Mouse (Mus musculus) intestine, embryonic 15.5 days (tissue): ENCODE measurements around the gene Cog5. TPM values are rescaled to one million over a fixed set of nuclear protein-coding genes. Genes with fewer than 3 reads are reported as not detected.

Experiments
- ATAC-seq: fragments of 200-750 bp; cut with Nextera tagmentation; 2 replicates; pipeline ENCODE4 v1.8.0; 2017; ENCODE audit warnings: moderate TSS enrichment, moderate library complexity
- H3K27ac ChIP-seq: fragments of 300-500 bp; sonication (generic); 2 replicates; pipeline ENCODE4 v1.5.1; 2015; ENCODE audit warnings: mild to moderate bottlenecking, inconsistent platforms
- H3K27me3 ChIP-seq: fragments of 300-500 bp; sonication (generic); replicated peaks from 2 replicates; pipeline ENCODE4 v1.6.1; 2015; ENCODE audit warnings: inconsistent platforms
- H3K36me3 ChIP-seq: fragments of 300-500 bp; sonication (generic); 2 replicates; pipeline ENCODE4 v1.6.1; 2015; ENCODE audit warnings: inconsistent platforms
- H3K4me1 ChIP-seq: fragments of 300-500 bp; sonication (generic); replicated peaks from 2 replicates; pipeline ENCODE4 v1.6.1; 2015; ENCODE audit warnings: inconsistent platforms
- H3K4me2 ChIP-seq: fragments of 300-500 bp; sonication (generic); replicated peaks from 2 replicates; pipeline ENCODE4 v1.6.1; 2015; ENCODE audit warnings: mild to moderate bottlenecking, inconsistent platforms
- H3K4me3 ChIP-seq: fragments of 300-500 bp; sonication (generic); replicated peaks from 2 replicates; pipeline ENCODE4 v1.5.1; 2015; ENCODE audit warnings: inconsistent platforms
- H3K9ac ChIP-seq: fragments of 300-500 bp; sonication (generic); 2 replicates; pipeline ENCODE4 v1.6.1; 2015; ENCODE audit warnings: inconsistent platforms
- H3K9me3 ChIP-seq: fragments of 300-500 bp; sonication (generic); 2 replicates; pipeline ENCODE4 v1.6.1; 2016; ENCODE audit warnings: inconsistent platforms
- WGBS: fragments of 180-500 bp; shearing (Covaris S2); methylation state at CpG from one replicate; pipeline ENCODE4 v1.1.7; 2015; 5-methylcytosine and 5-hydroxymethylcytosine counted together
- polyA plus RNA-seq: library from polyadenylated mRNA; unstranded; fragments of >200 nt; fragmentation: Nextera tagmentation; extraction: Ambion mirVana; gene quantifications from 2 replicates; pipeline ENCODE4 v1.2.1, GENCODE M21; 2015

Gene Cog5
- polyA plus RNA-seq, 1 experiment from 2014 or later = 29.2 TPM

- no peaks in the 10 kb centered on the region for H3K4me1 ChIP-seq
- WGBS = 94% methylated on average over 4 of the region's 4 CpGs
- no peak overlapping the region for H3K9ac ChIP-seq
- no peak overlapping the region for H3K4me3 ChIP-seq
- H3K36me3 ChIP-seq = peaks cover 10% of the 10 kb centered on the region; the same call in 1 of the 2 replicates
- H3K9me3 ChIP-seq = no peaks in the 10 kb centered on the region
- H3K4me2 ChIP-seq = no peak overlapping the region
- H3K27me3 ChIP-seq = no peaks in the 10 kb centered on the region
- no peak for ATAC-seq
- no peak overlapping the region for H3K27ac ChIP-seq
Observed at GRCm38 (mm10) chr12:31938391-31938997, 283.8 kb downstream of the Cog5 start.

- no peaks in the 10 kb centered on the region for H3K4me1 ChIP-seq
- no peak for ATAC-seq
- no peaks in the 10 kb centered on the region for H3K27me3 ChIP-seq
- no peak overlapping the region for H3K4me3 ChIP-seq
- H3K9me3 ChIP-seq = no peaks in the 10 kb centered on the region
- H3K4me2 ChIP-seq = no peak overlapping the region
- H3K36me3 ChIP-seq = peaks cover 10% of the 10 kb centered on the region; the same call in 1 of the 2 replicates
- H3K9ac ChIP-seq = no peak overlapping the region
- no peak overlapping the region for H3K27ac ChIP-seq
Observed at GRCm38 (mm10) chr12:31939026-31939425, 284.4 kb downstream of the Cog5 start.

GRCm38 (mm10) chr12:31943020-31943654, 288.5 kb downstream of the Cog5 start:
- Histone ChIP-seq H3K4me1 (no peaks in the 10 kb centered on the region), H3K27ac (no peak overlapping the region), H3K27me3 (no peaks in the 10 kb centered on the region), H3K9me3 (no peaks in the 10 kb centered on the region), H3K9ac (no peak overlapping the region), H3K36me3 (peaks cover 7% of the 10 kb centered on the region; the same call in 1 of the 2 replicates), H3K4me2 (no peak overlapping the region), H3K4me3 (no peak overlapping the region)
- WGBS = 91% methylated on average over 4 of the region's 4 CpGs
- no peak for ATAC-seq

- Histone ChIP-seq H3K9me3 (no peaks in the 10 kb centered on the region), H3K36me3 (0 out of 2 replicates have a peak, but pooled peaks cover 3% of the 10 kb centered on the region), H3K4me3 (no peak overlapping the region), H3K4me2 (no peak overlapping the region), H3K27ac (no peak overlapping the region), H3K27me3 (no peaks in the 10 kb centered on the region), H3K4me1 (no peaks in the 10 kb centered on the region), H3K9ac (no peak overlapping the region)
- WGBS = 79% methylated on average over 2 of the region's 2 CpGs
- ATAC-seq = no peak
Observed at GRCm38 (mm10) chr12:31944405-31944804, 289.7 kb downstream of the Cog5 start.

GRCm38 (mm10) chr12:31947476-31947875, 292.8 kb downstream of the Cog5 start:
- ATAC-seq = no peak
- Histone ChIP-seq H3K9ac (no peak overlapping the region), H3K36me3 (no peaks in the 10 kb centered on the region), H3K9me3 (no peaks in the 10 kb centered on the region), H3K27me3 (no peaks in the 10 kb centered on the region), H3K4me2 (no peak overlapping the region), H3K4me1 (no peaks in the 10 kb centered on the region), H3K4me3 (no peak overlapping the region), H3K27ac (no peak overlapping the region)
- 87% methylated on average over 5 of the region's 5 CpGs for WGBS

- Histone ChIP-seq H3K4me3 (peak overlapping the region; percentile 88), H3K4me2 (peak overlapping the region; percentile 63), H3K4me1 (no peaks in the 10 kb centered on the region), H3K9ac (peak overlapping the region; percentile 83), H3K27me3 (no peaks in the 10 kb centered on the region), H3K36me3 (no peaks in the 10 kb centered on the region), H3K27ac (peak overlapping the region; percentile 98; the same call in 1 of the 2 replicates), H3K9me3 (no peaks in the 10 kb centered on the region)
- 25% methylated on average over 7 of the region's 7 CpGs for WGBS
- no peak for ATAC-seq
Observed at GRCm38 (mm10) chr12:31948101-31949000, 293.7 kb downstream of the Cog5 start.

GRCm38 (mm10) chr12:31949193-31949741, 294.6 kb downstream of the Cog5 start:
- H3K4me2 ChIP-seq = peak overlapping the region; percentile 63
- no peaks in the 10 kb centered on the region for H3K4me1 ChIP-seq
- H3K9ac ChIP-seq = peak overlapping the region; percentile 83
- H3K9me3 ChIP-seq = no peaks in the 10 kb centered on the region
- no peaks in the 10 kb centered on the region for H3K36me3 ChIP-seq
- ATAC-seq = peak; percentile 80
- H3K27me3 ChIP-seq = no peaks in the 10 kb centered on the region
- WGBS = under 1% methylated on average over 58 of the region's 58 CpGs
- peak overlapping the region; percentile 88 for H3K4me3 ChIP-seq
- peak overlapping the region; percentile 98 for H3K27ac ChIP-seq

GRCm38 (mm10) chr12:31949759-31950658, 295.3 kb downstream of the Cog5 start, which contains the start of gene Hbp1:
TSS of gene Hbp1 (minus strand) at chr12:31950535.
- WGBS = under 1% methylated on average over 55 of the region's 71 CpGs
- ATAC-seq = peak; percentile 97
- Histone ChIP-seq H3K4me3 (peak within 1 kb of the TSS; percentile 88), H3K4me1 (no peaks in the 10 kb centered on the region), H3K4me2 (peak within 1 kb of the TSS; percentile 66), H3K27ac (peak within 1 kb of the TSS; percentile 98), H3K9me3 (no peaks in the 10 kb centered on the region), H3K9ac (peak within 1 kb of the TSS; percentile 83), H3K27me3 (no peaks in the 10 kb centered on the region), H3K36me3 (no peaks in the 10 kb centered on the region)

GRCm38 (mm10) chr12:31950659-31951031, 296.0 kb downstream of the Cog5 start:
- no peak overlapping the region for H3K9ac ChIP-seq
- H3K4me1 ChIP-seq = no peaks in the 10 kb centered on the region
- no peaks in the 10 kb centered on the region for H3K36me3 ChIP-seq
- H3K27me3 ChIP-seq = no peaks in the 10 kb centered on the region
- ATAC-seq = no peak
- WGBS = 3% methylated on average over 9 of the region's 9 CpGs
- peak overlapping the region; percentile 57 for H3K27ac ChIP-seq
- peak overlapping the region; percentile 43 for H3K4me3 ChIP-seq
- H3K9me3 ChIP-seq = no peaks in the 10 kb centered on the region
- H3K4me2 ChIP-seq = peak overlapping the region; percentile 66

- H3K4me2 ChIP-seq = no peak overlapping the region
- H3K27ac ChIP-seq = no peak overlapping the region
- H3K36me3 ChIP-seq = no peaks in the 10 kb centered on the region
- no peaks in the 10 kb centered on the region for H3K9me3 ChIP-seq
- no peak overlapping the region for H3K4me3 ChIP-seq
- H3K27me3 ChIP-seq = no peaks in the 10 kb centered on the region
- no peaks in the 10 kb centered on the region for H3K4me1 ChIP-seq
- H3K9ac ChIP-seq = no peak overlapping the region
- no peak for ATAC-seq
- 89% methylated on average over 4 of the region's 4 CpGs for WGBS
Observed at GRCm38 (mm10) chr12:31955843-31956242, 301.2 kb downstream of the Cog5 start.

- Histone ChIP-seq H3K4me3 (no peak overlapping the region), H3K36me3 (no peaks in the 10 kb centered on the region), H3K4me2 (no peak overlapping the region), H3K9ac (no peak overlapping the region), H3K27me3 (no peaks in the 10 kb centered on the region), H3K4me1 (no peaks in the 10 kb centered on the region), H3K27ac (no peak overlapping the region), H3K9me3 (no peaks in the 10 kb centered on the region)
- ATAC-seq = no peak
- 79% methylated on average over 6 of the region's 6 CpGs for WGBS
Observed at GRCm38 (mm10) chr12:31964074-31964473, 309.4 kb downstream of the Cog5 start.
